Comparison of ENCODE assay signal across 17 mouse cellular contexts in the genomic region with DNA sequence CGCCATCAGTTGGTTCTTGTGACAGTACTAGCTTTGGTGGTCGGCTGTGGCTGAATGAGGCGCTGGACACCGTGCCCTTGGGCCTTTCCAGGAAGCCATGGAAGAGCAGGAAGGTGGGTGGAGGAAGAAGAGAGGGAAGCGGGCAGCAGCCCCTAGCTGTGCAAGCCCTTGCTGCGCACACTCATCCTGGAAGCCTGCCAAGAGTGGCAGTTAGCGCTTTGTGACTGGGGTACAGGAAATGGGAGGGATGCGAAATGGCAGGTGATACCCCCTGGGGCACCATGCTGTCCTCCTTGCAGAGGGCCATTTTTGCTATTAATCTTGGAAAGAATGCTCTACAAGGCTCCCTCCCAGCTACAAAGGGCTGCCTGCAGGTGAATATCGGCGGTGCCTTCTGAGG.
DNase-seq lines count a peak whose midpoint lies in the region; ATAC-seq and TF ChIP-seq lines count a peak whose summit lies in the region.
"Had no signal": no experiment of that assay in that cellular context is flagged by ENCODE, and none has a peak within 500 bp of the region (broad histone marks: within the 10 kb centered on the region; RNA-seq: fewer than 3 reads in every experiment).

No protein-coding gene starts in this region.

- TF ChIP-seq CTCF in midbrain, postnatal 0 days (IDR thresholded peaks at IDR 0.05), result no peak

- no peaks in the 10 kb centered on the region for H3K9me3 ChIP-seq in embryonic facial prominence, embryonic 14.5 days (ENCODE audit: control insufficient read depth, low read length)
- H3K9me3 ChIP-seq in embryonic facial prominence, embryonic 10.5 days, result no peaks in the 10 kb centered on the region
- no peaks in the 10 kb centered on the region for H3K9me3 ChIP-seq in hindbrain, embryonic 15.5 days
- H3K9me3 ChIP-seq in hindbrain, embryonic 13.5 days, result no peaks in the 10 kb centered on the region
- no peaks in the 10 kb centered on the region for H3K9me3 ChIP-seq in midbrain, postnatal 0 days (ENCODE audit: low read length)
- no peaks in the 10 kb centered on the region for H3K9me3 ChIP-seq in midbrain, embryonic 11.5 days (ENCODE audit: control insufficient read depth, low read length)
- H3K9me3 ChIP-seq: embryonic facial prominence, embryonic 13.5 days; heart, embryonic 10.5 days; stomach, embryonic 15.5 days had no signal

- H3K4me1 ChIP-seq in embryonic facial prominence, embryonic 14.5 days (ENCODE audit: control insufficient read depth, insufficient read depth, low read length), result no peaks in the 10 kb centered on the region
- no peaks in the 10 kb centered on the region for H3K4me1 ChIP-seq in embryonic facial prominence, embryonic 10.5 days
- H3K4me1 ChIP-seq in hindbrain, embryonic 15.5 days (replicated peaks), result peaks cover 7% of the 10 kb centered on the region
- peaks cover 27% of the 10 kb centered on the region for H3K4me1 ChIP-seq in hindbrain, embryonic 13.5 days (replicated peaks)
- no peaks in the 10 kb centered on the region for H3K4me1 ChIP-seq in midbrain, postnatal 0 days (ENCODE audit: insufficient read depth, low read length)
- H3K4me1 ChIP-seq in midbrain, embryonic 11.5 days (ENCODE audit: control insufficient read depth, insufficient read depth, low read length), result no peaks in the 10 kb centered on the region
- H3K4me1 ChIP-seq: embryonic facial prominence, embryonic 13.5 days; heart, embryonic 10.5 days; megakaryocyte, embryonic 14.5 days; stomach, embryonic 15.5 days had no signal

- H3K9ac ChIP-seq in embryonic facial prominence, embryonic 14.5 days (ENCODE audit: low read depth, low read length), result no peak overlapping the region
- 0 out of 2 replicates have a peak overlapping the region, but pooled peaks have one; percentile 15 for H3K9ac ChIP-seq in hindbrain, embryonic 15.5 days
- no peak overlapping the region for H3K9ac ChIP-seq in hindbrain, embryonic 13.5 days
- no peak overlapping the region for H3K9ac ChIP-seq in midbrain, postnatal 0 days (replicated peaks; ENCODE audit: low read length, poor library complexity, severe bottlenecking)
- no peak overlapping the region for H3K9ac ChIP-seq in midbrain, embryonic 11.5 days (ENCODE audit: low read length)
- H3K9ac ChIP-seq: embryonic facial prominence, embryonic 13.5 days; liver, postnatal 0 days; stomach, embryonic 15.5 days had no signal

- H3K27ac ChIP-seq in embryonic facial prominence, embryonic 14.5 days (replicated peaks; ENCODE audit: low read depth, low read length), result no peak overlapping the region
- no peak overlapping the region for H3K27ac ChIP-seq in embryonic facial prominence, embryonic 10.5 days (replicated peaks)
- no peak overlapping the region for H3K27ac ChIP-seq in hindbrain, embryonic 15.5 days (replicated peaks)
- no peak overlapping the region for H3K27ac ChIP-seq in hindbrain, embryonic 13.5 days
- no peak overlapping the region for H3K27ac ChIP-seq in midbrain, postnatal 0 days (ENCODE audit: low read depth, low read length)
- no peak overlapping the region for H3K27ac ChIP-seq in midbrain, embryonic 11.5 days (ENCODE audit: low read depth, low read length)
- H3K27ac ChIP-seq: embryonic facial prominence, embryonic 13.5 days; heart, embryonic 10.5 days; kidney, postnatal 0 days; stomach, embryonic 15.5 days had no signal

- H3K4me2 ChIP-seq in embryonic facial prominence, embryonic 14.5 days (ENCODE audit: low read depth, low read length), result no peak overlapping the region
- no peak overlapping the region for H3K4me2 ChIP-seq in hindbrain, embryonic 15.5 days
- no peak overlapping the region for H3K4me2 ChIP-seq in hindbrain, embryonic 13.5 days
- no peak overlapping the region for H3K4me2 ChIP-seq in midbrain, postnatal 0 days (ENCODE audit: low read depth, low read length, poor library complexity, severe bottlenecking)
- H3K4me2 ChIP-seq in midbrain, embryonic 11.5 days, result no peak overlapping the region
- H3K4me2 ChIP-seq: embryonic facial prominence, embryonic 13.5 days; stomach, embryonic 15.5 days had no signal

- no peaks in the 10 kb centered on the region for H3K36me3 ChIP-seq in embryonic facial prominence, embryonic 14.5 days (ENCODE audit: control insufficient read depth, insufficient read depth, low read length)
- H3K36me3 ChIP-seq in embryonic facial prominence, embryonic 10.5 days (replicated peaks), result no peaks in the 10 kb centered on the region
- H3K36me3 ChIP-seq in hindbrain, embryonic 15.5 days, result no peaks in the 10 kb centered on the region
- no peaks in the 10 kb centered on the region for H3K36me3 ChIP-seq in hindbrain, embryonic 13.5 days
- no peaks in the 10 kb centered on the region for H3K36me3 ChIP-seq in midbrain, postnatal 0 days (ENCODE audit: insufficient read depth, low read length)
- no peaks in the 10 kb centered on the region for H3K36me3 ChIP-seq in midbrain, embryonic 11.5 days (ENCODE audit: control insufficient read depth, insufficient read depth, low read length)
- H3K36me3 ChIP-seq: embryonic facial prominence, embryonic 13.5 days; heart, embryonic 10.5 days; stomach, embryonic 15.5 days had no signal

- H3K27me3 ChIP-seq in embryonic facial prominence, embryonic 14.5 days (replicated peaks; ENCODE audit: control insufficient read depth, insufficient read depth, low read length), result no peaks in the 10 kb centered on the region
- peaks cover 17% of the 10 kb centered on the region; the same call in 1 of the 2 replicates for H3K27me3 ChIP-seq in embryonic facial prominence, embryonic 10.5 days (replicated peaks; ENCODE audit: low read depth, poor library complexity, severe bottlenecking)
- H3K27me3 ChIP-seq in hindbrain, embryonic 15.5 days, result peaks cover 2% of the 10 kb centered on the region
- H3K27me3 ChIP-seq in hindbrain, embryonic 13.5 days, result peaks cover 70% of the 10 kb centered on the region
- H3K27me3 ChIP-seq in midbrain, postnatal 0 days (ENCODE audit: insufficient read depth, low read length), result no peaks in the 10 kb centered on the region
- no peaks in the 10 kb centered on the region for H3K27me3 ChIP-seq in midbrain, embryonic 11.5 days (ENCODE audit: control insufficient read depth, insufficient read depth, low read length)
- H3K27me3 ChIP-seq: stomach, embryonic 15.5 days had no signal

- no peak for ATAC-seq in embryonic facial prominence, embryonic 14.5 days (ENCODE audit: low read depth)
- ATAC-seq in hindbrain, embryonic 15.5 days (ENCODE audit: low FRiP score, low read depth), result 0 out of 2 replicates have a peak, but pooled peaks have one; percentile 15
- ATAC-seq in hindbrain, embryonic 13.5 days (ENCODE audit: low FRiP score), result no peak
- ATAC-seq in midbrain, postnatal 0 days (ENCODE audit: low FRiP score), result no peak
- ATAC-seq in midbrain, embryonic 11.5 days (ENCODE audit: low FRiP score), result no peak
- ATAC-seq: liver, postnatal 0 days had no signal

- DNase-seq in embryonic facial prominence, embryonic 14.5 days (ENCODE audit: low spot score), result peak; percentile 44
- no peak for DNase-seq in embryonic facial prominence, embryonic 10.5 days (ENCODE audit: low spot score)
- peak; percentile 20 for DNase-seq in midbrain, postnatal 0 days (ENCODE audit: low spot score)
- DNase-seq in midbrain, embryonic 11.5 days (ENCODE audit: low spot score, missing footprints), result no peak
- peak; percentile 5 for DNase-seq in ZHBTc4 (ENCODE audit: low read depth, low spot score)
- DNase-seq in kidney, postnatal 25 days, result no peak
- DNase-seq: cerebellum, adult 2 months; kidney, adult 11 months; liver, postnatal 0 days; thymus, adult 2 months had no signal

- H3K4me3 ChIP-seq in embryonic facial prominence, embryonic 14.5 days (ENCODE audit: low read depth, low read length), result no peak overlapping the region
- no peak overlapping the region for H3K4me3 ChIP-seq in embryonic facial prominence, embryonic 10.5 days
- no peak overlapping the region for H3K4me3 ChIP-seq in hindbrain, embryonic 15.5 days
- no peak overlapping the region for H3K4me3 ChIP-seq in hindbrain, embryonic 13.5 days
- H3K4me3 ChIP-seq in midbrain, postnatal 0 days (ENCODE audit: low read depth, low read length), result no peak overlapping the region
- H3K4me3 ChIP-seq in midbrain, embryonic 11.5 days (ENCODE audit: low read depth, low read length), result no peak overlapping the region
- H3K4me3 ChIP-seq: embryonic facial prominence, embryonic 13.5 days; heart, embryonic 10.5 days; megakaryocyte, embryonic 14.5 days; stomach, embryonic 15.5 days had no signal

- WGBS in embryonic facial prominence, embryonic 14.5 days, result 57% methylated on average over 10 of the region's 10 CpGs
- WGBS in embryonic facial prominence, embryonic 10.5 days, result 77% methylated on average over 10 of the region's 10 CpGs
- 47% methylated on average over 10 of the region's 10 CpGs for WGBS in hindbrain, embryonic 15.5 days
- 61% methylated on average over 10 of the region's 10 CpGs for WGBS in hindbrain, embryonic 13.5 days
- 53% methylated on average over 10 of the region's 10 CpGs for WGBS in midbrain, postnatal 0 days
- WGBS in midbrain, embryonic 11.5 days, result 82% methylated on average over 10 of the region's 10 CpGs

Comparison
In these comparisons a context has a peak if more than half of its experiments do, and no peak if none do; other contexts are left out.
1. DNase-seq: peak in embryonic facial prominence, embryonic 14.5 days (single experiment), midbrain, postnatal 0 days (single experiment) and ZHBTc4 (single experiment); none in embryonic facial prominence, embryonic 10.5 days (single experiment), midbrain, embryonic 11.5 days (single experiment) and kidney, postnatal 25 days (0 of 2).